Mouse (Mus musculus): Measurements from ENCODE around the gene Pxk. TPM values are rescaled to one million over a fixed set of nuclear protein-coding genes. Genes with fewer than 3 reads are reported as not detected.
"Not testable (repeated sequence)": the region's sequence is repeated elsewhere in the genome, so short reads cannot be mapped to it uniquely, and the experiment has no call there.

Pxk gene
- polyA plus RNA-seq, 1 experiment from 2014 or later = 36.7 TPM

DNA sequence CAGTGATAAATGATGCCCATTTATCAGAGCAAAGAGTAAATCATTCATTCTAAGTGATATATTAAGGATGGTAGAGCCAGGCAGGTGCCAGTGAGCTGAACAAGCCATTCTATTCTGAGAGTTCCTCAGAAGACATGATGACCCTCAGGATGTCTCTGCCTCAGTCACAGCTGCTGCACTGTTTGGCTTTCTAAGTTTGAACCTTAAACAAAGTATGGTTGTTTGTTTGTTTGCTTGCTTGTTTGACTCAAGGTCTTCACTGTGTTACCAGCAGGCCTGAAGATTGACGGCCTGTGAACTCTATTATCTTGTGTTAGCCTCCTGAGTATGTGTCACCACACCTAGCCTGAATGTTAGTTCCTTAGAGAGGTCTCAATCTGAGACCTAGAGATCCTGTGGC lies 16.7 kb downstream of the Pxk start:
- Histone ChIP-seq H3K4me3 (ENCODE audit: low read length) (no peak overlapping the region), H3K27me3 (ENCODE audit: insufficient read depth, low read length) (no peaks in the 10 kb centered on the region), H3K9ac (replicated peaks; ENCODE audit: low read length) (no peak overlapping the region), H3K4me2 (replicated peaks; ENCODE audit: low read depth, low read length) (no peak overlapping the region), H3K27ac (ENCODE audit: low read length) (no peak overlapping the region), H3K36me3 (ENCODE audit: insufficient read depth, low read length) (no peaks in the 10 kb centered on the region), H3K4me1 (ENCODE audit: insufficient read depth, low read length) (0 out of 2 replicates have a peak, but pooled peaks cover 4% of the 10 kb centered on the region), H3K9me3 (ENCODE audit: low read length) (no peaks in the 10 kb centered on the region)
- no peak for ATAC-seq (ENCODE audit: low FRiP score, low TSS enrichment)
- WGBS = 86% methylated on average over 1 of the region's 1 CpGs

DNA sequence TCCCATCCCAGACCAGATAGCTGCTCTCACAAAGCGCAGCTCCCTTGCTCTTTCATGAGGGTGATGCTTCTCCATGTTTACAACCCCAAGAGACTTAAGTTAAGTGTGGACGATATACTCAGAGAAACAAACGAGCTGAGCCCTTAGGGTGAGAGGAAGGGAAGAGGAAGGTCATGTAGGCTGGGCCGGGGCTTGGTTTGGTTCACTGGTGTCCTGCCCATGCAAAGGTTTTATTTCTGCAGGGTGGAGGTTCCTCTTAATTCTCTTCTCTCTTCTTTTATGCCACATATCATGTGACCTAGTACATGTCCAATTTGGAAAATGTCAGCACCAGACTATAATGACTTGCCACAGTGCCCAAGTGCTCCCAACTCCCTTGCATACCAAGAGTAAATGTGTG lies 17.8 kb downstream of the Pxk start:
- H3K36me3 ChIP-seq (ENCODE audit: insufficient read depth, low read length) = no peaks in the 10 kb centered on the region
- no peak overlapping the region for H3K4me3 ChIP-seq (ENCODE audit: low read length)
- no peak overlapping the region for H3K4me2 ChIP-seq (replicated peaks; ENCODE audit: low read depth, low read length)
- H3K9me3 ChIP-seq (ENCODE audit: low read length) = no peaks in the 10 kb centered on the region
- 67% methylated on average over 4 of the region's 4 CpGs for WGBS
- H3K27ac ChIP-seq (ENCODE audit: low read length) = no peak overlapping the region
- H3K9ac ChIP-seq (replicated peaks; ENCODE audit: low read length) = no peak overlapping the region
- no peak for ATAC-seq (ENCODE audit: low FRiP score, low TSS enrichment)
- 0 out of 2 replicates have a peak, but pooled peaks cover 4% of the 10 kb centered on the region for H3K4me1 ChIP-seq (ENCODE audit: insufficient read depth, low read length)
- no peaks in the 10 kb centered on the region for H3K27me3 ChIP-seq (ENCODE audit: insufficient read depth, low read length)

DNA sequence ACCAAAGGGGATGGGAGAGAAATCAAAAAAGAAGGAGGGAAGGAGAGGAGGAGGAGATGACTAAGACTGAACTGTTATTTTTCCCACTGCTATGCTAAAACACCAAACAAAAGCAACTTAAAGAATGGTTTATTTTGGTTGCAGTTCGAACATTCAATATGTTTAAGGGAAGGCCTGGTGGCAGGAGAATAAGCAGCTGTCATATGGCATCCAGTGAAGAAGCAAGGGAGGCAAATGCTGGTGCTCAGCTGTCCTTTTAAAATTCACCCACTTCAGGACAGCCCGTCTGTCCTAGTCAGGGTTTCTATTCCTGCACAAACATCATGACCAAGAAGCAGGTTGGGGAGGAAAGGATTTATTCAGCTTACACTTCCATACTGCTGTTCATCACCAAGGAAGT lies 19.4 kb downstream of the Pxk start:
- ATAC-seq (ENCODE audit: low FRiP score, low TSS enrichment) = no peak
- no peak overlapping the region for H3K27ac ChIP-seq (ENCODE audit: low read length)
- no peak overlapping the region for H3K4me3 ChIP-seq (ENCODE audit: low read length)
- 0 out of 2 replicates have a peak, but pooled peaks cover 4% of the 10 kb centered on the region for H3K4me1 ChIP-seq (ENCODE audit: insufficient read depth, low read length)
- no peaks in the 10 kb centered on the region for H3K9me3 ChIP-seq (ENCODE audit: low read length)
- 80% methylated on average over 2 of the region's 2 CpGs for WGBS
- no peak overlapping the region for H3K4me2 ChIP-seq (replicated peaks; ENCODE audit: low read depth, low read length)
- no peaks in the 10 kb centered on the region for H3K27me3 ChIP-seq (ENCODE audit: insufficient read depth, low read length)
- H3K9ac ChIP-seq (replicated peaks; ENCODE audit: low read length) = no peak overlapping the region
- no peaks in the 10 kb centered on the region for H3K36me3 ChIP-seq (ENCODE audit: insufficient read depth, low read length)

DNA sequence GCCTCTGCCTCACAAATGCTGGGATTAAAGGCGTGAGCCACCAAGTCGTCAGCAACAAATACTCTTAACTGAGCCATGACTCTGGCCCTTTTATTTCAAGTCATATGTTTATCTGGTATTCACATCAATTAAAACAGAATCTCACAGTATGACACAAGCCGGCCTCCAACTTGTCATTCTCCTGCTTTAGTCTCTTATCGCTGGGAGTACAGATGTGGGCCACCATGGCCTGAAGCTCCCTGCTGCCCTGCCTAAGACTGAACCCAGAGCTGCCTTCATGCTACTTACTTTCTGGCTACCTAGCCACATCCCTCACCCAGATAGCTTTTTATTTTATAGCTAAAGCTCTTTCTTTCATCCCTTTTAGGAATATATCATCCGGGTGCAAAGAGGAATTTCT lies 21.4 kb downstream of the Pxk start:
- no peak overlapping the region for H3K4me2 ChIP-seq (replicated peaks; ENCODE audit: low read depth, low read length)
- no peaks in the 10 kb centered on the region for H3K27me3 ChIP-seq (ENCODE audit: insufficient read depth, low read length)
- no peaks in the 10 kb centered on the region for H3K4me1 ChIP-seq (ENCODE audit: insufficient read depth, low read length)
- no peaks in the 10 kb centered on the region for H3K36me3 ChIP-seq (ENCODE audit: insufficient read depth, low read length)
- no peak overlapping the region for H3K4me3 ChIP-seq (ENCODE audit: low read length)
- H3K27ac ChIP-seq (ENCODE audit: low read length) = no peak overlapping the region
- ATAC-seq (ENCODE audit: low FRiP score, low TSS enrichment) = no peak
- no peak overlapping the region for H3K9ac ChIP-seq (replicated peaks; ENCODE audit: low read length)
- H3K9me3 ChIP-seq (ENCODE audit: low read length) = no peaks in the 10 kb centered on the region
- WGBS = 91% methylated on average over 5 of the region's 5 CpGs

DNA sequence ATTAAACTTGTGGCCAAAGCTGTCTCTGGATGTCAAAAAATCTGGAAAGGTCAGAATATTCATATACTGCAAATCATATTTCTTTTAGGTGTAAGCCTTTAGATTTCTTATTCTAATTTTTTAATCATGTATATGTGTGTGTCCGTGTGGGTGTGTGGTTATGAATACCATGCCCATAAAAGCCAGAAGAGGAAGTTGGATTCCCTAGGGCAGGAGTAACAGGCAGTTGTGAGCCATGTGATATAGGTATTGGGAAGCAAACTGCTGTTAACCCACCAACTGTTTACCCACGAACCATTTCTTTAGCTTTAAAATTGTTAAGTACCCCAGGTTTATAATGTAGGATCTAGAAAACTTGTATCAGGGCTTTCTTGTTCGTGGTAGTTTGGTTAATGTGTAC lies 21.9 kb downstream of the Pxk start:
- Histone ChIP-seq H3K27ac (ENCODE audit: low read length) (no peak overlapping the region), H3K4me3 (ENCODE audit: low read length) (no peak overlapping the region), H3K27me3 (ENCODE audit: insufficient read depth, low read length) (no peaks in the 10 kb centered on the region), H3K4me1 (ENCODE audit: insufficient read depth, low read length) (no peaks in the 10 kb centered on the region), H3K9ac (replicated peaks; ENCODE audit: low read length) (no peak overlapping the region), H3K4me2 (replicated peaks; ENCODE audit: low read depth, low read length) (no peak overlapping the region), H3K36me3 (ENCODE audit: insufficient read depth, low read length) (no peaks in the 10 kb centered on the region), H3K9me3 (ENCODE audit: low read length) (no peaks in the 10 kb centered on the region)
- ATAC-seq (ENCODE audit: low FRiP score, low TSS enrichment) = no peak
- WGBS = 80% methylated on average over 3 of the region's 3 CpGs

DNA sequence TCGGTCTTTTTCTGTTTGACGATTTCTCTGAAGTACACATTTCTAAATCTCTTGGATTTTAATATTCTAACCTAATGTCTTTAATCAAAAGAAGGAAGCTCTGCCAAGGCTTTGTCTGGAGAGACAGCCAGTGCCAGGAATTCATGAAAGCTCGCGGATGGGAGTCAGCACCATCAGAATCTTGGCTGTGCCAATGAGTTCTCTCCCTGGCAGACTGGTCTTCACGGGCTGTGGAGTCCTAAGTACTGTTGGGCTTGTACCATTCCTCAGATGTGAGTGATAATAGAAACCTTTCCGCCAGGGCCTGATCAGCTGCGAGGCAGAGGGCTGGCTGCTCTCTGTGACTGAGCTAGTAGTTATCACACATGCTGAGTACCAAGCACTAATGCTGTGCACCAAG lies 25.1 kb downstream of the Pxk start:
- WGBS = 88% methylated on average over 7 of the region's 7 CpGs
- Histone ChIP-seq H3K9ac (replicated peaks; ENCODE audit: low read length) (no peak overlapping the region), H3K36me3 (ENCODE audit: insufficient read depth, low read length) (0 out of 2 replicates have a peak, but pooled peaks cover 7% of the 10 kb centered on the region), H3K4me1 (ENCODE audit: insufficient read depth, low read length) (no peaks in the 10 kb centered on the region), H3K4me3 (ENCODE audit: low read length) (no peak overlapping the region), H3K9me3 (ENCODE audit: low read length) (no peaks in the 10 kb centered on the region), H3K4me2 (replicated peaks; ENCODE audit: low read depth, low read length) (no peak overlapping the region), H3K27me3 (ENCODE audit: insufficient read depth, low read length) (no peaks in the 10 kb centered on the region), H3K27ac (ENCODE audit: low read length) (no peak overlapping the region)
- ATAC-seq (ENCODE audit: low FRiP score, low TSS enrichment) = no peak

DNA sequence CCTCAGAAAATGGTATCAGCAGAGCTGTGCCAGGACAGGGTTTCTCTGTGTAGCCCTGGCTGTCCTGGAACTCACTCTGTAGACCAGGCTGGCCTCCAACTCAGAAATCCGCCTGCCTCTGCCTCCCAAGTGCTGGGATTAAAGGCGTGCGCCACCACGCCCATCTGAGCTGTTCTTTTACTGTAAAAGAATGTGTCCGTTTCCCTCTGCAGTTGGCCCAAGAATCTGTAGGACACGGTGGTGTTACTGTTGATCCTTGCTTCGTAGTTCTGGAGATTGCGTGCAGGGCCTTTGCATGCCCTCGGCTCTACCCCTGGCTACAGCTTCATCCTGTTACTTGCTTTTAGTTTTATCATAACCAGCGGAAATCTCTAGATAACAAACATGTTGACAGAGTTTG lies 25.6 kb downstream of the Pxk start:
- ATAC-seq (ENCODE audit: low FRiP score, low TSS enrichment); H3K27ac ChIP-seq (ENCODE audit: low read length); H3K36me3 ChIP-seq (ENCODE audit: insufficient read depth, low read length); H3K4me2 ChIP-seq (replicated peaks; ENCODE audit: low read depth, low read length); H3K4me1 ChIP-seq (ENCODE audit: insufficient read depth, low read length); H3K4me3 ChIP-seq (ENCODE audit: low read length); H3K9me3 ChIP-seq (ENCODE audit: low read length); H3K27me3 ChIP-seq (ENCODE audit: insufficient read depth, low read length); H3K9ac ChIP-seq (replicated peaks; ENCODE audit: low read length): not testable (repeated sequence)
- WGBS = 94% methylated on average over 10 of the region's 10 CpGs

DNA sequence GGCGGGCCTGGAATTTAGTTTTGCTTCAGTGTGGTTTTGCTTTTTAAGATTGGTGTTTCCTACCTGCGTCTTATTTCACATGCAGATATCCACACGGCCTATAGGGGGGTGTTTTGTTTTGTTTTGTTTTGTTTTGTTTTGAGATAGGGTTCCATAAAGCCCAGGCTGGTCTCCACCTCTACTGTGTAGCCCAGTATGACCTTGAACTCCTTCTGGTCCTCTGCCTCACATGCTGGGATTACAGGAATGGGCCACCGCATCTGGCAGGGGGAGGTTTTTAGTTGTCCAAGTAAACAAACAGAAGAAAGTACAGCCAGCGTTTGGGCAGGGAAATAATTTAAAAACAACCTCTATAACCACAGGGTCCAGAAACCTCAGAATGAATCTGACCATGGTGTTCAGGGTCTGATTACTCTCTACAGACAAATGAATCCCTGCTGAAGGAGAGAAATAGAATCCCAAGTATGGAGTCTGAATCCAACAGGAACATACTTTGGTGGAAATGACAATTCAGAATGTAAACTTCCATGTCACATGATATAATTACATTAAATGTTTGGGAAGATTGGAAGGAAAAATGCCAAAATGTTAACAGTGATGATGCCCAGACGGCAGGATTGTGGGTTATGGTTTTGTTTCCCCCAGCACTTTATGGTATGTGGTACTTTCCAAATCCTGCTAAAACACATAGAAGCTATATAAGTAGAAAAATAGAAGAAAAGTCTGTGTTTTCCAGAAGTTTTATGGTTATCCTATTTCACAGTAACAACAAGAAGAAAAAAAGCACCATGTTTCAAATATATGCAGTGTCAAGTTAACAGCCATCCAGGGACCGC lies 26.3 kb downstream of the Pxk start:
- H3K27me3 ChIP-seq (ENCODE audit: insufficient read depth, low read length) = no peaks in the 10 kb centered on the region
- WGBS = 73% methylated on average over 7 of the region's 7 CpGs
- H3K4me2 ChIP-seq (replicated peaks; ENCODE audit: low read depth, low read length) = no peak overlapping the region
- H3K9me3 ChIP-seq (ENCODE audit: low read length) = no peaks in the 10 kb centered on the region
- no peak overlapping the region for H3K4me3 ChIP-seq (ENCODE audit: low read length)
- H3K4me1 ChIP-seq (ENCODE audit: insufficient read depth, low read length) = no peaks in the 10 kb centered on the region
- no peak overlapping the region for H3K27ac ChIP-seq (ENCODE audit: low read length)
- H3K36me3 ChIP-seq (ENCODE audit: insufficient read depth, low read length) = 0 out of 2 replicates have a peak, but pooled peaks cover 7% of the 10 kb centered on the region
- no peak overlapping the region for H3K9ac ChIP-seq (replicated peaks; ENCODE audit: low read length)
- no peak for ATAC-seq (ENCODE audit: low FRiP score, low TSS enrichment)

DNA sequence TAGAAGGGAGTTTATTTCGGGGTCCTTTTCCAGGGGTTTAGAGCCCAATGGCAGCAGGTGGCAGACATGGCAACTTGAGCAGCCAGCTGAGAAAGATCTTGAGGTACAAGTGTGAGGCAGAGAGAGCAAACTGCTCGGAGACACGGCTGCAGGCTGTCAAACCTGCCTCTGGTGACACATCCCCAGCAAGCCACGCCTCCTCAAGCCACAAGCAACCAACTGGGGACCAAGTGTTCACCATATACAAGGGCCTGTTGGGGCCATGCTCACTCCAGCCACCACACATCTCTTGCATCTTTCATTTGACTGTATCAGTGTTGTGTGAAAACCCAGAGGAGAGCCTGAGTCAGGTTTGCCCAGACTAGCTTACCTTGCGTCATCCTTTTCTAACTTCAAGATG lies 30.0 kb downstream of the Pxk start:
- H3K9me3 ChIP-seq (ENCODE audit: low read length) = no peaks in the 10 kb centered on the region
- no peak for ATAC-seq (ENCODE audit: low FRiP score, low TSS enrichment)
- H3K4me2 ChIP-seq (replicated peaks; ENCODE audit: low read depth, low read length) = no peak overlapping the region
- H3K27me3 ChIP-seq (ENCODE audit: insufficient read depth, low read length) = no peaks in the 10 kb centered on the region
- no peak overlapping the region for H3K27ac ChIP-seq (ENCODE audit: low read length)
- no peak overlapping the region for H3K9ac ChIP-seq (replicated peaks; ENCODE audit: low read length)
- H3K36me3 ChIP-seq (ENCODE audit: insufficient read depth, low read length) = 0 out of 2 replicates have a peak, but pooled peaks cover 9% of the 10 kb centered on the region
- H3K4me1 ChIP-seq (ENCODE audit: insufficient read depth, low read length) = no peaks in the 10 kb centered on the region
- H3K4me3 ChIP-seq (ENCODE audit: low read length) = no peak overlapping the region
- WGBS = 61% methylated on average over 5 of the region's 5 CpGs

DNA sequence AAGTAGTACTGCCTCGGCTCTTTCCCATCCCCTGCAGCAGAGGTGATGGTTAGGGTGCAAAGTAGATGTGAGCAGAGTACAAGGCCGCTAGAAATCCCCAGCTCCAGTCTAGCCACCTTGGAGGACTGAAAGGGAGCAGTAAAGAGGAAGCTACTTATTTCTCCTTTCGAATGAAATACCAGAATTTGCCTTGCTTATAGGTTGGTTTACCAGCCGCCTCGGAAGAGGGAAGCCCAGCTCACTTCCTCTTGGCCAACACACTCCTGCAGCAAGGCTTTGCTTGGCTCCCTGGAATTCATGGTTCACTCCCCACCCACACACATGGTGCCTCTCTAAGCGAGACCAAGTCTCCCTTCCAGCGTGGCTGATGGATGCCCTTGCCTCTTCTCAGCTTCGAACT lies 34.8 kb downstream of the Pxk start:
- ATAC-seq (ENCODE audit: low FRiP score, low TSS enrichment) = no peak
- H3K4me2 ChIP-seq (replicated peaks; ENCODE audit: low read depth, low read length) = no peak overlapping the region
- no peaks in the 10 kb centered on the region for H3K27me3 ChIP-seq (ENCODE audit: insufficient read depth, low read length)
- WGBS = 82% methylated on average over 8 of the region's 8 CpGs
- H3K27ac ChIP-seq (ENCODE audit: low read length) = no peak overlapping the region
- no peak overlapping the region for H3K9ac ChIP-seq (replicated peaks; ENCODE audit: low read length)
- H3K9me3 ChIP-seq (ENCODE audit: low read length) = no peaks in the 10 kb centered on the region
- no peaks in the 10 kb centered on the region for H3K4me1 ChIP-seq (ENCODE audit: insufficient read depth, low read length)
- peaks cover 6% of the 10 kb centered on the region; the same call in 1 of the 2 replicates for H3K36me3 ChIP-seq (ENCODE audit: insufficient read depth, low read length)
- H3K4me3 ChIP-seq (ENCODE audit: low read length) = no peak overlapping the region
